Mouse (Mus musculus) MEL (cell line): ENCODE measurements at regions not wholly inside any gene's neighbourhood (a gene's known extent, or its start where the extent isn't known, plus 50 kb on each side); places are given as distances from the start of the nearest gene placed in this dataset.
"Not testable (repeated sequence)": the region's sequence is repeated elsewhere in the genome, so short reads cannot be mapped to it uniquely, and the experiment has no call there.

Experiments
- DNase-seq: peaks from one replicate; pipeline ENCODE4 v3.0.0; 2011; ENCODE audit warnings: low read depth, low spot score
- H3K27ac ChIP-seq: 2 replicates; pipeline ENCODE4 v1.5.1; 2012; ENCODE audit warnings: low read depth, mild to moderate bottlenecking, control low read depth, low read length, moderate library complexity; ENCODE audit not compliant: control insufficient read depth
- H3K27me3 ChIP-seq, 2 experiments: fragments of 150-350 bp in 1 of 2; sonication (generic) in 1 of 2; 2 replicates each; pipeline ENCODE4 v1.6.1; 2012; ENCODE audit warnings: low read length in 2 of 2, mild to moderate bottlenecking in 2 of 2, improper control_type of control experiment in 1 of 2, moderate library complexity in 1 of 2; ENCODE audit not compliant: insufficient read depth in 2 of 2, control insufficient read depth in 1 of 2
- H3K36me3 ChIP-seq, 2 experiments: 2 replicates each; pipeline ENCODE4 v1.6.1; 2012 to 2014; ENCODE audit warnings: low read length in 2 of 2, improper control_type of control experiment in 1 of 2, inconsistent platforms in 1 of 2, mild to moderate bottlenecking in 1 of 2; ENCODE audit not compliant: insufficient read depth in 2 of 2, control insufficient read depth in 1 of 2
- H3K4me1 ChIP-seq, 2 experiments: fragments of 150-350 bp in 1 of 2; sonication (generic) in 1 of 2; 2 replicates each; pipeline ENCODE4 v1.6.1; 2012; ENCODE audit warnings: low read length in 2 of 2, improper control_type of control experiment in 1 of 2, mild to moderate bottlenecking in 1 of 2; ENCODE audit not compliant: insufficient read depth in 2 of 2, control insufficient read depth in 1 of 2
- H3K4me3 ChIP-seq, 2 experiments: fragments of 150-350 bp in 1 of 2; sonication (generic) in 1 of 2; 2 replicates each; pipeline ENCODE4 v1.5.1; 2012; ENCODE audit warnings: low read depth in 2 of 2, low read length in 2 of 2, mild to moderate bottlenecking in 2 of 2, moderate library complexity in 2 of 2, control low read depth in 1 of 2, improper control_type of control experiment in 1 of 2; ENCODE audit not compliant: control insufficient read depth in 1 of 2, insufficient read depth in 1 of 2
- H3K79me2 ChIP-seq: 2 replicates; pipeline ENCODE4 v1.6.1; 2012; ENCODE audit warnings: mild to moderate bottlenecking, low read length, moderate library complexity; ENCODE audit not compliant: control insufficient read depth, poor library complexity, insufficient read depth
- H3K9ac ChIP-seq: 2 replicates; pipeline ENCODE4 v1.6.1; 2012; ENCODE audit warnings: low read depth, mild to moderate bottlenecking, control low read depth, low read length, moderate library complexity; ENCODE audit not compliant: control insufficient read depth, poor library complexity, severe bottlenecking
- H3K9me3 ChIP-seq: fragments of 150-350 bp; sonication (generic); replicated peaks from 2 replicates; pipeline ENCODE4 v1.6.1; 2012; ENCODE audit warnings: mild to moderate bottlenecking, low read length, improper control_type of control experiment, moderate library complexity; ENCODE audit not compliant: insufficient read depth
- BHLHE40 ChIP-seq: IDR thresholded peaks from 2 replicates; pipeline ENCODE4 v1.6.1; 2012; ENCODE audit warnings: low read depth, mild to moderate bottlenecking, inconsistent platforms, low read length, improper control_type of control experiment, borderline replicate concordance
- CHD2 ChIP-seq: IDR thresholded peaks from 2 replicates; pipeline ENCODE4 v1.6.1; 2011; ENCODE audit warnings: low read length, improper control_type of control experiment
- CTCF ChIP-seq, 3 experiments: IDR thresholded peaks in 2 of 3; conservative IDR thresholded peaks in 1 of 3; 2 replicates each; pipeline ENCODE4 v1.5.1; 2011 to 2012; ENCODE audit warnings: low read length in 3 of 3, low read depth in 2 of 3, mild to moderate bottlenecking in 2 of 3, improper control_type of control experiment in 1 of 3, inconsistent platforms in 1 of 3, mixed read lengths in 1 of 3, moderate library complexity in 1 of 3; ENCODE audit not compliant: control insufficient read depth in 1 of 3, insufficient read depth in 1 of 3, poor library complexity in 1 of 3, severe bottlenecking in 1 of 3
- EP300 ChIP-seq, 2 experiments: IDR thresholded peaks; 2 replicates each; pipeline ENCODE4 v1.6.1; 2011; ENCODE audit warnings: improper control_type of control experiment in 2 of 2, low read length in 2 of 2, low read depth in 1 of 2, mild to moderate bottlenecking in 1 of 2
- GABPA ChIP-seq: IDR thresholded peaks from 2 replicates; pipeline ENCODE4 v1.6.1; 2012; ENCODE audit warnings: low read depth, mild to moderate bottlenecking, inconsistent platforms, low read length, improper control_type of control experiment, moderate library complexity
- MAX ChIP-seq: IDR thresholded peaks from 2 replicates; pipeline ENCODE4 v1.6.1; 2011; ENCODE audit warnings: low read length, improper control_type of control experiment
- POLR2AphosphoS2 ChIP-seq: IDR thresholded peaks from 2 replicates; pipeline ENCODE4 v1.6.1; 2011; ENCODE audit warnings: low read length, improper control_type of control experiment
- SMC3 ChIP-seq: IDR thresholded peaks from 2 replicates; pipeline ENCODE4 v1.6.1; 2011; ENCODE audit warnings: low read depth, low read length, improper control_type of control experiment
- TAL1 ChIP-seq: IDR thresholded peaks from 2 replicates; pipeline ENCODE4 v1.6.1; 2012; ENCODE audit warnings: mild to moderate bottlenecking, inconsistent platforms, low read length, moderate library complexity, mixed read lengths
- TBP ChIP-seq: IDR thresholded peaks from 2 replicates; pipeline ENCODE4 v1.8.0; 2011; ENCODE audit warnings: low read depth, low read length, improper control_type of control experiment
- TCF12 ChIP-seq: IDR thresholded peaks from 2 replicates; pipeline ENCODE4 v1.6.1; 2014; ENCODE audit warnings: low read depth, mild to moderate bottlenecking, inconsistent platforms, low read length, improper control_type of control experiment, moderate library complexity
- UBTF ChIP-seq: IDR thresholded peaks from 2 replicates; pipeline ENCODE4 v1.6.1; 2012; ENCODE audit warnings: low read depth, mild to moderate bottlenecking, inconsistent platforms, low read length, improper control_type of control experiment, moderate library complexity, borderline replicate concordance; ENCODE audit not compliant: insufficient read depth
- USF2 ChIP-seq, 2 experiments: IDR thresholded peaks; 2 replicates each; pipeline ENCODE4 v1.6.1; 2011 to 2012; ENCODE audit warnings: improper control_type of control experiment in 2 of 2, low read length in 2 of 2, borderline replicate concordance in 1 of 2, inconsistent platforms in 1 of 2, low read depth in 1 of 2, mild to moderate bottlenecking in 1 of 2; ENCODE audit not compliant: insufficient read depth in 1 of 2
- ZC3H11A ChIP-seq: IDR thresholded peaks from 2 replicates; pipeline ENCODE4 v1.6.1; 2012; ENCODE audit warnings: low read depth, mild to moderate bottlenecking, inconsistent platforms, low read length, improper control_type of control experiment
- ZMIZ1 ChIP-seq: IDR thresholded peaks from 2 replicates; pipeline ENCODE4 v1.6.1; 2012; ENCODE audit warnings: low read depth, mild to moderate bottlenecking, inconsistent platforms, low read length, improper control_type of control experiment, moderate library complexity

DNA sequence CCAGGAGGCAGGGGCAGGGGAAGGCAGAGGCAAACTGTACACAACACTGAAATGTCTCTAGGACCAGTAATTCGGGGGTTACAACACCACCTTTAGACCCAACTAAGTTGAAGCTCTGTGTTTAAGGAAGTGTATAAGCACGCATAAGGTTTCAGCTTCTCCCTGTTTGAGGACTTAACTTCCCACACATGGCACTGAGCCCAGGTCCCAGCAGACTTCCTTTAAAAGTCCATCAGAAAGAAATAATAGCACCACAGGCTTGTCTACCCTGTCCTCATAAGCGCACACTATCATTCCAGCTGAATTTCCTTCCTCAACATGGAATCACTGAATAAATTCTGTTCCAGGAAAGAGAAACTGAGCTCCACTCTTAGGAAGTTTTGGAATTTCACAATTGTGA, 80.9 kb downstream of the Alg10b start:
- H3K9me3 ChIP-seq = no peaks in the 10 kb centered on the region
- no peak for DNase-seq

DNA sequence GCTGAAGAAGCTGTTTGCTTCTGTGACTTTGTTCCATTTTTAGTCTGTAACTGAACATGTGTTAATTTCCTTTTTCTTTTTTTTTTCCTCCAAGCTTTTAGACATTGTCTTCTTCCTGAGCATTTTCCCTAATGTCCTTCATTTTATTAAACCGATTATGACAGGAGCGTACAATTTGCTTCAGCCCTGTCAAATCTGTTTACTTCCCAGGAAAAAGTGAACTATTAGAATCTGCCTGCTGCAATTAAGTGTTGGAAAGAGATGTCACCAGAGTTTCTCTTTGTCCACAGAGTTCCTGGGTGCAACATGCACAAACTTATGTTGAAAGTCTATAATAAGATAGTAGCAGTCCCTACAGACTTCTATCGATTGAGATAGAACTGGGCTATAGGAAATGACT, 82.8 kb downstream of the Alg10b start:
- Histone ChIP-seq H3K9me3 (no peaks in the 10 kb centered on the region), H3K36me3 (no peaks in the 10 kb centered on the region), H3K79me2 (no peaks in the 10 kb centered on the region), H3K27me3 (no peaks in the 10 kb centered on the region), H3K9ac (no peak overlapping the region), H3K4me1 (no peaks in the 10 kb centered on the region), H3K27ac (no peak overlapping the region)
- DNase-seq = no peak
- no peak for TF ChIP-seq TAL1
- no peak for TF ChIP-seq USF2 (IDR thresholded peaks at IDR 0.05; ENCODE audit: borderline replicate concordance in 1 of 2, insufficient read depth in 1 of 2, low read depth in 1 of 2, low read length in 2 of 2)
- no peak for TF ChIP-seq CTCF (IDR thresholded peaks at IDR 0.05 in 2 of 3, conservative IDR thresholded peaks at IDR 0.05 in 1 of 3; ENCODE audit: control insufficient read depth in 1 of 3, insufficient read depth in 1 of 3, low read depth in 2 of 3, low read length in 3 of 3, poor library complexity in 1 of 3, severe bottlenecking in 1 of 3)
- no peak for TF ChIP-seq TCF12
- TF ChIP-seq, all 39 proteins: peak for 0
- no peak overlapping the region for H3K4me3 ChIP-seq

More for the DNA sequence above, 80.9 kb downstream of the Alg10b start:
- TF ChIP-seq CHD2 (no peak), TBP (no peak), SMC3 (no peak), ZC3H11A (no peak)
- H3K4me3 ChIP-seq = no peak overlapping the region
- no peak overlapping the region for H3K9ac ChIP-seq
- H3K27me3 ChIP-seq = no peaks in the 10 kb centered on the region
- no peak overlapping the region for H3K27ac ChIP-seq
- no peaks in the 10 kb centered on the region for H3K4me1 ChIP-seq
- H3K79me2 ChIP-seq = no peaks in the 10 kb centered on the region
- H3K36me3 ChIP-seq = no peaks in the 10 kb centered on the region

DNA sequence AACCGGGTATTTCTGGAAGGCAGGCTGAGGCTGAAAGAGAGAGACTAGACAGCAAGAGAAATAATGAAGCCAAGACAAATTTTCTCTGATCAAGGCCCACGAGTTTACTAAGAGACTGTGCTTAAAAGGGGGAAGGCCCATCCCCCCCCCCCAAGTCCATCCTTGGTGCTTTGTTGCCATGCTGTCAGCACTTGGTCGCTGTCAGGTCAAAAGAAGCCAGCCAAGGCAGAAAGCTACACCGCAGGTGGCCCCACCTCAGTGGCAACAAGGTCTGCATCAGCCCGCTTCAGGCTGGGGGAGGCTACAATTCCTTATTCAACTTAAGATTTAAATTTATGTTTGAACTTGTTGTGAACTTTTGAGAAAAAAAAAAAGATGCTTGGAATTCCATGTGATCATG, 84.3 kb downstream of the Alg10b start:
- not testable (repeated sequence) for H3K4me3 ChIP-seq, DNase-seq, H3K27me3 ChIP-seq

DNA sequence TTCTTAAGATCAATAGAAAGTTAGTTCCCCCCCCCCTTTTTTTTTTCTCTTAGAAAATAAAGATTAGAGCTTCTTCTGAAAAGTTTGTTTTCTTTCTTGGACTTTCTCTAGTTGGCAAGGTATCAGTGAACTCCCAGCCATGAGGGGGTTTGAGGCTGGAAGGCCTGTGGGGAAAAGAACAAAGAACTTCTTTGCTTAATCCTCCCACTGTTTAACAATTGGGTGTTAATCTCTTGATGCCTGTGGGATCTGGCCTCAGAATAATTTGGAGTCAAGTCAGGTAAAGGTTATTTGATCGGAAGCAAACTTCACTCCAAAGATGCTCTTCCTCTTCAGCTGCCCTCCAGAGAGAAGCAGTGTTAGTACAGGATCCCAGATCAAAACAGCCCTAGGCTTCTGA, 84.8 kb downstream of the Alg10b start:
- H3K27me3 ChIP-seq = no peaks in the 10 kb centered on the region
- no peak overlapping the region for H3K9ac ChIP-seq
- no peak for TF ChIP-seq MAX
- no peak for TF ChIP-seq GABPA
- TF ChIP-seq BHLHE40 = no peak
- no peak for TF ChIP-seq POLR2AphosphoS2
- TF ChIP-seq EP300 (IDR thresholded peaks at IDR 0.05; ENCODE audit: low read depth in 1 of 2, low read length in 2 of 2) = no peak
- no peak for TF ChIP-seq ZMIZ1
- no peak for TF ChIP-seq UBTF
- H3K9me3 ChIP-seq = no peaks in the 10 kb centered on the region
- no peaks in the 10 kb centered on the region for H3K4me1 ChIP-seq
- no peak for DNase-seq
- no peak overlapping the region for H3K4me3 ChIP-seq
- H3K36me3 ChIP-seq = no peaks in the 10 kb centered on the region
- H3K79me2 ChIP-seq = no peaks in the 10 kb centered on the region
- no peak overlapping the region for H3K27ac ChIP-seq

More for the DNA sequence above, 84.3 kb downstream of the Alg10b start:
- not testable (repeated sequence) for H3K4me1 ChIP-seq, H3K36me3 ChIP-seq, H3K27ac ChIP-seq, H3K79me2 ChIP-seq, H3K9ac ChIP-seq, H3K9me3 ChIP-seq
